Mouse (Mus musculus): ENCODE data around the gene Etv1.
"Not testable (repeated sequence)": the region's sequence is repeated elsewhere in the genome, so short reads cannot be mapped to it uniquely, and the experiment has no call there.

- TF ChIP-seq CTCF (conservative IDR thresholded peaks at IDR 0.05; ENCODE audit: low read length); POU5F1 (IDR thresholded peaks at IDR 0.05; ENCODE audit: borderline replicate concordance, low read length); NANOG (IDR thresholded peaks at IDR 0.05; ENCODE audit: borderline replicate concordance, low read length): not testable (repeated sequence)
Measured at GRCm38 (mm10) chr12:38834986-38835385, 55.8 kb downstream of the Etv1 start.
